Mouse (Mus musculus): Measurements from ENCODE around the gene Cyth3.

Cyth3 gene

DNA sequence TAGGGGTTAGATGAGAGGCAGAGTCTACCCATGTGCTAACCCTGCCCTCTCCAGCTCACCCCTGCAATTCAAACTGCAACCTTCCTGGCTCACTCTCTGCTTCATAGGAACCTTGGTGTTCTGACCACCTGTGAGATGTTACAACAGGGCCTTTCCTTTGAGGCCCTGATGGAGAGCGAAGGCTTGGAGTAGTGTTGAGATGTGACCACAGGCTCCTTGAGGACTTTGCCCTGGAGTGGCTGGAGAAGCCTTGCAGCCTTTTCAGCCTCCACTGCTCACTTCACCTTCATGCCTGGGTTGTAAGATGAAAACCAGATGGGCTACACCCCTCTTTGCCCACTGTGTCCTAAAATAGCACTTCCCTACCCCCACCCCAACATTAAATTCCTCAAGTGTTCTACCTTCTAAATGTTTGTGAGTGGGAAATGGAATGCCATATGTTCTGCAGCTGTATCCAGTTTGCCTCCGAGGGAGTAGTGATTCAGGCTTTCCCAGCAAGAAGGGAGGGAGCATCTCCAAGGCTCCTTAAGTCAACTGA lies 34.5 kb downstream of the Cyth3 start:
- intact Hi-C loops (cut with DNase I) = no loop called here

DNA sequence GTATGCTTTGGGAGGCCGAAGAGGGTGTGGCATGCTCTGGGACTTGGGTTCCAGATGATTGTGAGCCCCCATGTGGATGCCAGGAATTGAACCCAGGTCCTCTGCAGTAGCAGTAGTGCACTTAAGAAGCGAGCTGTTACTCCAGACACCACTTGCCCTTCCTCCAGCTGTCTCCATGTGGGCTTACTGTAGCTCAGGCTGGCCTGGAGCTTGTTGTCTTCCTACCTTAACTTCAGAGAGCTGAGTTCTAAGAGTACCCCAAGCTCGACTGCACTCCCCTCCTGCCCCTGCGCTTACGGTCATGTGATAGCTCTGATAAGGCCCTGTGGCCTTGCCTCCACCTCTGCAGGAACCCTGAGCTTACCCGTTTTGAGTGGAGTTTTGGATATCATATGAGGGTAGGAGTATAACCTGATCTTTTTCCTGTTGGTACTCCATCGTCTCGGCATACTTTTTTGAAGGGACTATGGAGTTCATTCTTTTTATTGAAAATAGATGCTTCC lies 36.8 kb downstream of the Cyth3 start:
- intact Hi-C loops (cut with DNase I) = no loop called here

DNA sequence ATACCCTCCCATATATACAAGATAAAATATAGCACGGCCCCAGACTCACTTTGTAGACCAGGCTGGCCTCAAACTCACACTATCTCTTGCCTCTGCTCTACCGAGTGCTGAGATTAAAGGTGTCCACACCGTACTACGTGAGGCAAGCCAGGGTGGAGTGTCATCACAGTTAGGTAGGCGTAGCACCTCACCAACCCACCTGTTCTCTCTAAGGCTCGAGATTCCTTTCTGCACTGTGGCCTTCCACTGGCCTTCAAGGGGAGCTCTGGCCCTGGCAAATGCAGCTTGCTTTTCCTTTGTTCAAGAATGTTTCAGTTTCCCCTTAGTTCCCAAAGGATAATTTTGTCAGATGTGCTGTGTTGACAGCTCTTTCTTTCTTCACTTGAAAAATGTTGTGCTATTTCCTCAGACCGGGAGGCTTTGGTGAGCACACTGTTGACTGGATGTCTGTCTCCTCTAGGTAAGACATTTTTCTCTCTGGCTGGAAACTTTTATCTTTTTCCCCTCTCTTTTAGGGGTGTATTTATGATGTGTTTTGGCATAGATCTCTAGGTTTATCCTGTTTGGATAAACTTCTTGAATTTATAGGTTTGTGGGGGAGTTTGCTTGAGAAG lies 40.9 kb downstream of the Cyth3 start:
- intact Hi-C loops (cut with DNase I) = no loop called here

DNA sequence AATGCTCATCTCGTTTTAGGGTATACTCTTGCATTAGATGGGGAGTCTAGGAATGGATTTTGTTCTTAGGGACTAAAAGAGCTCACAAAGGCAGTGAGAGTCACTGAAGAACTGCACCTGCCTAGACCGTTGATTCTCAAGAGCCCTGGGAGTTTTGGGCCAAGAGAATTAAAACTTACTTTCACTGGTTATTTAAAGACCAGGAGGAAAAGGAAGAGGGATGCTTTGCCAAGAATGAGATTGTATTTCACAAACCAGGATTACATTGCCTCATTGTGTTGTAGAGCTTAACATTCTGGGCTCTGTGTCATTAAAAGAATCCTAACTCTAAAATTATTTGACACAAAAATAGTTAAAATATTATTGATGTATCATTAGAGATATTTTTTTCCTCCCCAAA lies 43.3 kb downstream of the Cyth3 start:
- intact Hi-C loops (cut with DNase I) = no loop called here

DNA sequence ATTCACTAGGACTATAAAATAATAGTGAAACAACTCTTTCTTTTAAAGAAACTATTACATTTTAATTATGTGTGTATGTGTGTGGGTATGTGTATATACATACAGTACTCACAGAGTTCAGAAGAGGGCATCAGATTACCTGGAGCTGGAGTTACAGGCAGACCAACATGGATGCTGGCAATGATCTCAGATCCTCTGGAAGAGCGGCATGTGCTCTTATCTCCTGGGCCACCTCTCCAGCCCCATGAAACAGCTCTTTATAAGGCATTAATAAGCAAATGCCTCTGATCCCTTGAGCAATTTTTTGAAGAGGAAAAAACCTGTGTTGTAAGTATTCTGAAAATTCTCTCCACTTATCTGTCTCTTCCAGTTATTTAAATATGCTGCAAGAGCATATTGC lies 43.8 kb downstream of the Cyth3 start:
- intact Hi-C loops (cut with DNase I) = no loop called here

DNA sequence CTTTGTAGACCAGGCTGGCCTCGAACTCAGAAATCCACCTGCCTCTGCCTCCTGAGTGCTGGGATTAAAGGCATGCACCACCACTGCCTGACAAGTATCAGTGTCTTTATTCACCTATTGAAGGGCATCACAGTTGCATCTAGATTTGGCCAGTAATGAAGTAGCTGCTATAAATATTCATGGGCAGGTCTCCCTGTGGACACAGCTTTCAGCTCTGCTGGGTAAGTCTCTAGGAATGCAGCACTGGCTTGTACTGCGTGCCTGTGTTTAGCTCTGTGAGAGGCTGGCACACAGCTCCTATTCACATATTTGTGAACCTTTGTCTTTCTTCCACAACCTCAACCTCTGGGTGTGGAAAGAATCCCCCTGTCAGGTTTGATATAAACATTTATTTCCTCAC lies 46.6 kb downstream of the Cyth3 start:
- intact Hi-C loops (cut with DNase I) = no loop called here

DNA sequence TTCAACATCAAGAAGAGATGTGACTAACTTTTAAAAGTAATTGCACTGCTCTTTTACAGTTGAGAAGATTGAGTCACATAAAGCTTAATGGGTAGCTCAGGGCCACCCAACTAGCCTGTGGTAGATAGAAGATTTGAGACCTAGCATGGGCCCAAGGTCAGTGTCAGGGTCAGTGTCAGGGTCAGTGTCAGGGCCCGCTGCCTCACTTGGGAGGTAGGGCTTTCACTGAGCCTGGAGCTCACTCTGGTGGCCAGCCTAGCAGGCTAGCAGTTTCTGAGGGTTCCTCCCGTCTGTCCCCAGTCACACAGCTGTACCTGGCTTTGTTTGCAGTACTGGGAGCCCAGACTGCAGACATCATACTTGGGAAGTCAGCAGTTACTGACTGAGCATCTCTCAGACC lies 47.1 kb downstream of the Cyth3 start:
- intact Hi-C loops (cut with DNase I) = no loop called here

DNA sequence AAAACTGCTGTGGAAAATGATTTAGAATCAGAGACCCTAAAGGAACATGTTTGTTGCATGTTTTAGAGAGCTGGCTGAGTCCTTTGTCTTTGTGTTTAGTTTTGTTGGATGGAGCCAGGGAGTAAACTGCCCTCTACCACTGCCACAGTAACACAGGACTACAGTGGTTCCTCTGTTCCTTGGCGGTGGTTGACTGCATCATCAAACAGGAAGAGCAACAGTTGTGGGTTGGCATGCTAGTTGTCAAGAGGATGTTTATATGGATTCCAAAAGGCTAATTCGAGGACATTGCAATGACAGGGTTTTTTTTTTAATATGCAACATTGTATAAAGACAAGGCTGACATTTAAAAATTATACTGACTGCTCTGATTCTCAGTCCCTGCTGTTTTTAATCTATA lies 47.6 kb downstream of the Cyth3 start:
- intact Hi-C loops (cut with DNase I) = loop anchor here (5.0 kb wide), 1 partner anchor 43 kb away; no protein-coding TSS in a partner anchor

DNA sequence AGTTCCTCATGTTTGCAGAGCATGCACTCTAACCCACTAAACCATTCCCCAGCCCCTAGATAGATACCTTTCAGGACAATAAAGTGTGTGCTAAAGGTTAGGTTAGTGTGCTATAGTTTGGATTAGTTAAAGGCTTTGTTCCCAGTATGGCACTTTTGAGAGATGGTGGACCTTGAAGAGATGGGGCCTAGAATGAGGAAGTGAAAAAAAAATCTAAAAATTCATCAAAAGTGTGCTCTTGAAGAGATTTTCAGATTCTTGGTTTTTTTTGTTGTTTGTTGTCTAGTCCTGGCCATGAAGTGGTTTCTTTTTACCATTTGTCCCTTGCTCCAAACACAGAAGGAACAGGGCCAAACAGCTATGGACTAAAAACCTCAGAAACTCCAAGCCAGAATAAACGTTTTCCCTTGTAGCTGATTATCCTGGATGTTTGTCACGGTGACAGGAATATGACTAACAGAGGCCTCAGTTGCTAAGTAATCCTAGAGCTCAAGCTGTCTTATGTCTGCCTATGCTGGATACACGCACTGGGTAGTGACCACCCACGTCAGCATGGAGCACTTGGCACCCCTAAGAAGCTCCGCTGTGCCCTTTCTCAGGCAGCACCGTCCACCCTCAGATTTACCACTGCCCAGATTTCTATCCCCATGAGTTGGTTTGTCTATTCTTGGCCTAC lies 48.6 kb downstream of the Cyth3 start:
- intact Hi-C loops (cut with DNase I) = loop anchor here (5.0 kb wide), 1 partner anchor 44 kb away; no protein-coding TSS in a partner anchor

DNA sequence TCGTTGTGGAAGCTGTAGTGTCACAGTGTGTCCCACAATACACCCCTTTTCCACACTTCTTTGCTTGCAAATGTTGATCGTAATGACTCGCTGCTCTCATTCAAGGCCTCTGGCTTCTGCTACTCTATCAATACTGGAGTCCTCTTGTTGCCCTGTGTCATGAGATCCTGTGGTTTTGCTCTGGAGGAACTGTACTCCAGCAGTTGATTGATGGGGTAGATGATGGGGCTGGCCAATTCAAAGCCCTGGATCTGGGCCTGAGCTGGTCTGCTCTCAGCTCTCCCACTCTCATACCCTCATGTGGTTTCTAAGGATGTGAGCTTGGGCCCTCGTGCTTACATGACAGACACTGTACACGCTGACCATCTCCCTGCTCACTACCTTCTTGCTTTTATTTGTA lies 52.3 kb downstream of the Cyth3 start:
- intact Hi-C loops (cut with DNase I) = loop anchor here (5.0 kb wide), 1 partner anchor 47 kb away; no protein-coding TSS in a partner anchor

DNA sequence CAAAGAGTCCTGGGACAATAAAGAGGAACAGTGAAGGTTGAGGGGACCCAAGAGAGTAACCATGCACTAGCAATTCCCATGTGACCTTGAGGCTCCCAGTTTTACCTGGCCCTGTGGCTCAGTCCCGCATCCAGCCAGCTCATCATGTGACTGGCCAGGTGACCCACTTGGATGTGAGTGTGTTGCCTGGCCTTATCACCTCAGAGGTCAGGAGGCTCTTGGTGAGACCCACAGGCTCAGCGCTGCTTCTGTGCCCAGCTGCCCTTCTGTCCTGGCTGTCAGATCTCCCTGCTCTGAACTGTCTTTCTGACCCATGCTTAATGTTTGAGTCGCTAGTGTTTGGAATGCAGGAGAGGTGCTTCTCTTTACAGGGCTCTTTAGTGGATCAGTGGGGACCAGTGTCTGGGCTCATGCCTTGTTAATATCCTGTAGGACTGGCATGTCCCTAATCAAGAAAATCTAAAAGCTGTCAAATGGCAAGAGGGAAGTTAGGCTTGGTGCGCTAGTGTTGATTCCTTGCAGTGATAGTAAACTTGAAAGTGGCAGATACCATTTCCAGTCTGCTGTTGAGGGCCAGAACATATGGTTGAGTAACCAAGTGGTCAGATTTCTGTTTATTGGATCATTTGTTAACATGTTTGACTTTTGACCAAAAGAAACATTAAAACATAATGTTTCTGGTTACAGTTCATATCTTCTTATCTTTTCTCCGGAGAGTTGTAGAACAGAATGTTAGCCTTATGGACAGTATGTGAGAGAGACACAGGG lies 54.2 kb downstream of the Cyth3 start:
- intact Hi-C loops (cut with DNase I) = no loop called here

DNA sequence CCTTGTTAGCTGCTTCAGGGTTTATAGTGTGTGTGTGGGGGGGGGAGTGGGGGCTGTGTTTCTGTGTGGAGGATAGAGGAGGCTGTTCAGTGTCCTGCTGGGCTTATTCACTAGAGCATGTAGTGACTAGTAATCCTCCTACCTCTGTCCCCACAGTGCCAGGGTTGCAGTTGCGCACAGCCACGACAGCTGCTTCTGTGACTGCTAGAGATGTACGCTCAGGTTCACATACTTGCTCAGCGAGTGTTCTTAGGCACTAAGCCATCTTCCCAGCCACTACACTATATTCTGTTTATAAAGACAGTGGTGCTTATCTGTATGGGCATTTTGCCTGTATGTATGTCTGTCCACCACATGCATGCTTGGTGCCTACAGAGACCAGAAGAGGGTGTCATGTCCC lies 55.1 kb downstream of the Cyth3 start:
- intact Hi-C loops (cut with DNase I) = no loop called here

DNA sequence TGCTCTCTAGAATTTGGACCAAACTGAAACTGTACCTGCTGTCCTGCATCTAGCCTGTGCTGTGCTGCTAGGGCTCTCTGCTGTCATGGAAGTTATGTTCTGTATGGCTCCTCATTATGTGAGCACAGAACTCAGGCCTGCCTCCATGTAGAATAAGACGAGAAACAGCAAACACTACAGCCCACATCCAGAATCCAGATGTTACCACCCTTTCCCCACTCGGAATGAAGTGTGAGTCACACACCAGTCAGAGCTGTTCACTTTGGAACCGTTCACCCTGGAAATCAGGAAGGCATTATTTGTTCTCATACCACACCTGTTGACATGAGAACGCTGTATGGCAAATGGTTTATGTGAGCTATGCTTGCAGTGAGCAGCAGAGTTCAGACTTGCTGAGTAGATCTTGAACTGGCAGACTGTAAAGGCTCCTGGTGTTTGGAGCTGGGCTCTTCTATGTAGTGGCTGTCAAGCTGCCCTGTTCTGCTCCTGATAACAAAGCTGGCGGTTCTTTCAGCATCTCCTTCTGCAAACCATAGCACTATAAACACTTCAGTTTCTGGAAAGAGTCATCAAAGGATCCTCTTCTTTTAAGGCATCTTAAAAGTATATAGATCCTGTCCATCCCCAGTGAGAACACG lies 56.5 kb downstream of the Cyth3 start:
- intact Hi-C loops (cut with DNase I) = no loop called here

DNA sequence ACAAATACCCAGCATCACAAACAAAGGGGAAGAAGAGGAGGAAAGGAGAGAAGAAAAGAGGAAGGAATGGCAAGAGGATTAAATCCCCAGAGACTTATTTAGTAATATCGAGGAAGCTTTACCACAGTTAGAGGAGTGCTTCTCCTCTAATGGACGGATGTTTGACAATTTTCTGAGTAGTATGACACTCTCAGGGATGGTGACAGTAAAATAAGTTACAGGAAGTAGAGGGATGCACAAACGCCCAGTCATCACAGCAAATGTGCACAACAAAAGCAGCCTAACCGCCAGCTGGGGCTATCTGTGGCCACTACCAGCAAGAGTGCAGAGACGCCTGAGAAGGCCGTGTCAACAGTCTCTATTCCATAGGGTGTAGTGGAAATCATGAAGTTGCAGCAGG lies 57.4 kb downstream of the Cyth3 start:
- intact Hi-C loops (cut with DNase I) = no loop called here

DNA sequence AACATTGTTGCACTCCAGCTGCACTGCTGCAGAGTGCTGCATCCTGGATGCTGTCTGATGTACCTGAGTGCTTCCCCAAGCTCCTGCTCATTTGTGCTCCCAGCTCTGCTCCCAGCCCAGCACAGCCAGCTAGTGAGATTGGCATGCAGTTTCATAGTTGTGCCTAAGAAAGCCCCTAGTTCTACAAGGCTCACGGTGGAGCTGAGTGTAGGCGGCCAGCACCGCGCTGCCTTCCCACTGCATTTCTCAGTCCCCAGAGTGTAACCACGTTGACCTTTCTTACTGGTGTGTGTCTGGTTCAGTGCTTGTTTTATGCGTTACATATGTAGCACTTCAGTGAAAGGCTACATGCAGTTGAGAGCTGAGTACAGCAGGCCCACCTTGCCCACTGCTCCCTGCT lies 61.4 kb downstream of the Cyth3 start:
- intact Hi-C loops (cut with DNase I) = no loop called here

DNA sequence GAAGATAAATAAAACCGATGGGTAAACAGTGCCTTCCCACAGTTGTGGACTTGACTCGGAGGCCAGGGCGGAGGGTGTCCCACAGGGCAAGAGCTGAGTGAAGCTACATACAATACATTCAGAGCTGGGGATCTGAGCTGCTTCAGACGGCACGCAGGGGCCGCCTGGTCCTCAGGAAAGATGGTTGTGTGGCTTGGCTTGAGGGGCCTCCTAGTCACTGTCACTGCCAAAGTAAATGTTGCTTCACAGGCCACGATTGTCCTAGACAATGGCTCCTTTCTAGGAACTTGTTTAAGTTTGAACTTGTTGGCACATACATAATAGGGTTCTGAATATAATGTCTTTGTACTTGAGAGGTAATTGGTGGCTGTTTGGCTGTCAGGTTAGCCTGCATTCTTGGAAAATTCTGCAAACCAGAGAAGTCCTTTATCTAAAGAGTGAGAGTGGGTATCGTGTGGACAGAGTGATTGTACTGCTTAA lies 62.7 kb downstream of the Cyth3 start:
- intact Hi-C loops (cut with DNase I) = no loop called here

DNA sequence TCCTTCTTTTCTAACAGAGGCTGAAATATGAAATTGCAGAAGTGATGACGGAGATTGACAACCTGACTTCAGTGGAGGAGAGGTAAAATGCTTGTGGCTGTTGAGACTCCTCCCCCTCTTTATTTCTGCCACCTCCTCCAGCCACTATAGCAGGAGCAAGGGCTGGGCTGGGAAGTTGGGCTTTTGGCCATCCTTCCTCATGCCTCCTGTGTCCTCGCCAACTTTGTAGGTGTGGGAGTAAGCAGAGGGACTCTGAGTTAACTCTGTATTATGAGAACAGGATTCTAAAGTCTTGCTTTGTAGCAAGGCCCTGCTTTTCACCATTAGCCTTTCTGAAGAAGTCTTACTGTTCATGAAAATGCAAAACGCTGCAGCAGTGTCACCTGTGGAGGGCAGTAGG lies 64.2 kb downstream of the Cyth3 start:
- intact Hi-C loops (cut with DNase I) = no loop called here

DNA sequence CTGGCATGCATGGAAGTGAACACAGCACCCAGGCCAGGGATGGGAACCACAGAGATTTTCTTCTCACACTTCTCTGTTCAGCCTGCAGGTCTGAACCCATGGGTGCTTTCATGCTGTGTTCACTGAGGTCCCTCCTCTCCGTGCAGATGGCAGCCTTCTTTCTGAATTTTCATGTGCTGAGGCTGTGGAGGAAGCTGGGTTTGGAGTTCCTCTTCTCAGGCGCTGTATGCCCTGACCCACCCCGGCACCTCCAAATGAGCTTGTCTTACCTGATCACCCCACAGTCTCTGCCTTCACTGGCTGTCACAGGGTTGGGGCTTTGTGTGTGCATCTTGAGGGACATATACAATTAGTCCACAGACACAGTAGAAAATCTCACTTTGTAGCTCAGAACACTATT lies 65.3 kb downstream of the Cyth3 start:
- intact Hi-C loops (cut with DNase I) = no loop called here

DNA sequence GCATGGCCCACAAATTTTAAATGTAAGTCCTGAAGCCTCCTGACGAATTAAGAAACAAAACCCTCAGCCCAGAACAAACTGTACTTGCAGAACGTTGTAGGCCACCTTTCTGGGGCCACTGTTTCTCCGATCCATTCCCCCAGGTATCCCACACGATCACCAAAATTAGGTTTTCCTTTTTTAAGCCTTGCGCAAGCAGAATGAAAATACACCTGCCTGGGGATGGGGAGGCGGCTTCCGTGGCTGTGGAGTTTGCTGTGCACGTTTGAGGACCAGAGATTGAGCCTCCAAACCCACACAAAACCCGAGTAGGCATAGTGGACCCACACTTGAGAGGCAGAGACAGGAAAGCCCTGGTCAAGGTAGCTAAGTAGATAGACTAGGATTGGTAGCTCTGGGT lies 68.1 kb downstream of the Cyth3 start:
- intact Hi-C loops (cut with DNase I) = no loop called here

DNA sequence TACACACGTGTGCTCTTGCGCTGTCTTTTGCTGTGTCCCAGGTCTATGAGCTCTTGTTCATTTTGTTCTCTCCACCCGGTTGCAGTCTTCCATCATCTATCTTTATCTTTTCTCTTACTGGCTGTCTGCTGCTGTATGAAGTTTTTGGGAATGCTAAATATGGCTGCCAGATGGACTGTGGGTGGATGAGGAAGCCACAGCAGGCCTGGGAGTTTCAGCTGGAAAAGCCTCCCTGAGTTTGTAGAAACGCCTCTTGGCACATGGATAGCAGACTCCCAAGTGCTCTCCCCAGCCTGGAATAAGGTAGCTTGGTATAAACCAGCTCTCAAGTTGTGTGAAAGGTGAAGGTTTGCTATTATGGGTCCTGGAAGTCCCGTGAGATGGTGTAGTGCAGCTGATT lies 68.7 kb downstream of the Cyth3 start:
- intact Hi-C loops (cut with DNase I) = no loop called here

DNA sequence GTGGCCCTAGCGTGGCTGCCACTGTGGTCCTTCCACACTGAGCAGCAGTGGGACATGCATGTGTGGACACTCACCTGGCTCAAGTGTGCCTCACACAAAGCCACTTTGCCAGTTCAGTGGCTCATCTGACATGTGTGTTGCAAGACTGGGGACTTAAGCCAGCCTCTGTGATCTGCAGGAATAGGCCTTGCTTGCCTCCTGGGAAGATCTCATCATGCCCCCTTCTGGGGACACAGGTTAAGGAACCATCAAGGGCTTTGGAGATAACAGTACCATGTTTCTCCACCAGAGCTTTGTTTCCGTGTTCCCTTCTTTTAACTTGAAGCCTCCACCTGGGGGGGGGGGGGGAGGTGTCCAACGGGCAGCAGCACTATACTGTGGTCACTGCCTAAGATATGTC lies 74.1 kb downstream of the Cyth3 start:
- intact Hi-C loops (cut with DNase I) = loop anchor here (5.0 kb wide), 2 partner anchors 114 to 129 kb away; no protein-coding TSS in a partner anchor
